Mouse (Mus musculus) heart, embryonic 12.5 days (tissue): ENCODE measurements around the gene Ppp1r15a. TPM values are rescaled to one million over a fixed set of nuclear protein-coding genes. Genes with fewer than 3 reads are reported as not detected.
A peak's percentile ranks its signal among the peaks of the same experiment; 100 is the strongest.

ENCODE experiments used
- ATAC-seq: fragments of 200-750 bp; cut with Nextera tagmentation; 2 replicates; pipeline ENCODE4 v1.8.0; 2017; ENCODE audit warnings: moderate TSS enrichment, moderate library complexity; ENCODE audit not compliant: insufficient number of reproducible peaks, low FRiP score
- H3K27ac ChIP-seq: fragments of 300-500 bp; sonication (generic); 2 replicates; pipeline ENCODE4 v1.5.1; 2016; ENCODE audit warnings: mild to moderate bottlenecking, moderate library complexity; ENCODE audit not compliant: poor library complexity, severe bottlenecking
- H3K27me3 ChIP-seq: fragments of 300-500 bp; sonication (generic); replicated peaks from 2 replicates; pipeline ENCODE4 v1.6.1; 2016; ENCODE audit warnings: mild to moderate bottlenecking, moderate library complexity
- H3K36me3 ChIP-seq: fragments of 300-500 bp; sonication (generic); 2 replicates; pipeline ENCODE4 v1.6.1; 2016; ENCODE audit warnings: mild to moderate bottlenecking, moderate library complexity
- H3K4me1 ChIP-seq: fragments of 300-500 bp; sonication (generic); replicated peaks from 2 replicates; pipeline ENCODE4 v1.6.1; 2016; ENCODE audit warnings: mild to moderate bottlenecking
- H3K4me2 ChIP-seq: fragments of 300-500 bp; sonication (generic); 2 replicates; pipeline ENCODE4 v1.6.1; 2016; ENCODE audit warnings: mild to moderate bottlenecking, moderate library complexity
- H3K4me3 ChIP-seq: fragments of 300-500 bp; sonication (generic); 2 replicates; pipeline ENCODE4 v1.5.1; 2016; ENCODE audit warnings: mild to moderate bottlenecking
- H3K9ac ChIP-seq: fragments of 300-500 bp; sonication (generic); 2 replicates; pipeline ENCODE4 v1.6.1; 2016; ENCODE audit warnings: mild to moderate bottlenecking, moderate library complexity
- H3K9me3 ChIP-seq: fragments of 300-500 bp; sonication (generic); replicated peaks from 2 replicates; pipeline ENCODE4 v1.6.1; 2016; ENCODE audit warnings: mild to moderate bottlenecking, moderate library complexity
- WGBS: fragments of 180-500 bp; shearing (Covaris S2); methylation state at CpG from one replicate; pipeline ENCODE4 v1.1.7; 2016; 5-methylcytosine and 5-hydroxymethylcytosine counted together
- polyA plus RNA-seq: library from polyadenylated mRNA; unstranded; fragments of >200 nt; fragmentation: Nextera tagmentation; extraction: Ambion mirVana; gene quantifications from 2 replicates; pipeline ENCODE4 v1.2.1, GENCODE M21; 2016

The Ppp1r15a gene
- polyA plus RNA-seq, 1 experiment from 2014 or later: 33.7 TPM

GRCm38 (mm10) chr7:45478774-45479173 is 47.3 kb downstream of the Ppp1r15a start:
- no peak overlapping the region for H3K9ac ChIP-seq
- no peak overlapping the region for H3K27ac ChIP-seq
- WGBS: 95% methylated on average over 7 of the region's 7 CpGs
- no peaks in the 10 kb centered on the region for H3K27me3 ChIP-seq
- H3K36me3 ChIP-seq: peaks cover 8% of the 10 kb centered on the region; the same call in 1 of the 2 replicates
- no peaks in the 10 kb centered on the region for H3K9me3 ChIP-seq
- ATAC-seq: no peak
- no peaks in the 10 kb centered on the region for H3K4me1 ChIP-seq
- H3K4me2 ChIP-seq: no peak overlapping the region
- no peak overlapping the region for H3K4me3 ChIP-seq

- H3K4me3 ChIP-seq: no peak overlapping the region
- no peaks in the 10 kb centered on the region for H3K27me3 ChIP-seq
- H3K4me2 ChIP-seq: no peak overlapping the region
- 12% methylated on average over 3 of the region's 3 CpGs for WGBS
- no peaks in the 10 kb centered on the region for H3K9me3 ChIP-seq
- H3K36me3 ChIP-seq: peaks cover 8% of the 10 kb centered on the region; the same call in 1 of the 2 replicates
- H3K9ac ChIP-seq: peak overlapping the region; percentile 4; the same call in 1 of the 2 replicates
- no peak overlapping the region for H3K27ac ChIP-seq
- no peak for ATAC-seq
- H3K4me1 ChIP-seq: no peaks in the 10 kb centered on the region
Measured at GRCm38 (mm10) chr7:45477003-45477402, 49.1 kb downstream of the Ppp1r15a start.

GRCm38 (mm10) chr7:45476453-45476852 is 49.6 kb downstream of the Ppp1r15a start:
- Histone ChIP-seq H3K4me1 (no peaks in the 10 kb centered on the region), H3K4me2 (no peak overlapping the region), H3K27ac (no peak overlapping the region), H3K4me3 (no peak overlapping the region), H3K9me3 (no peaks in the 10 kb centered on the region), H3K27me3 (no peaks in the 10 kb centered on the region), H3K9ac (no peak overlapping the region), H3K36me3 (peaks cover 8% of the 10 kb centered on the region; the same call in 1 of the 2 replicates)
- no peak for ATAC-seq
- 36% methylated on average over 1 of the region's 1 CpGs for WGBS

GRCm38 (mm10) chr7:45475291-45475969 is 50.6 kb downstream of the Ppp1r15a start:
- no peaks in the 10 kb centered on the region for H3K27me3 ChIP-seq
- peak overlapping the region; percentile 39; the same call in 1 of the 2 replicates for H3K9ac ChIP-seq
- peak overlapping the region; percentile 24; the same call in 1 of the 2 replicates for H3K4me3 ChIP-seq
- no peaks in the 10 kb centered on the region for H3K4me1 ChIP-seq
- peaks cover 8% of the 10 kb centered on the region; the same call in 1 of the 2 replicates for H3K36me3 ChIP-seq
- peak overlapping the region; percentile 51 for H3K4me2 ChIP-seq
- no peaks in the 10 kb centered on the region for H3K9me3 ChIP-seq
- ATAC-seq: peak; percentile 54; the same call in 1 of the 2 replicates
- 57% methylated on average over 16 of the region's 16 CpGs for WGBS
- H3K27ac ChIP-seq: no peak overlapping the region

Other genes with a start within 250 kb of the Ppp1r15a start
- not detected in 2 replicates for gene Slc6a21, start 248.8 kb downstream of the Ppp1r15a start, polyA plus RNA-seq
- gene Trpm4, start 192.5 kb downstream of the Ppp1r15a start, polyA plus RNA-seq: 15.2 and 15.4 TPM in 2 replicates
- 25.5 and 26.9 TPM in 2 replicates for gene Hrc, start 191.0 kb downstream of the Ppp1r15a start, polyA plus RNA-seq
- 2.6 and 3.3 TPM in 2 replicates for gene Ppfia3, start 159.2 kb downstream of the Ppp1r15a start, polyA plus RNA-seq
- gene Lin7b, start 155.7 kb downstream of the Ppp1r15a start, polyA plus RNA-seq: 0.82 and 1.1 TPM in 2 replicates
- 169 and 173 TPM in 2 replicates for gene Snrnp70, start 130.5 kb downstream of the Ppp1r15a start, polyA plus RNA-seq
- gene Kcna7, start 120.6 kb downstream of the Ppp1r15a start, polyA plus RNA-seq: 0.41 and 0.52 TPM in 2 replicates
- gene Ntf5, start 112.6 kb downstream of the Ppp1r15a start, polyA plus RNA-seq: 1.8 TPM in 2 replicates
- gene Lhb, start 105.4 kb downstream of the Ppp1r15a start, polyA plus RNA-seq: not detected in 2 replicates
- gene Gys1, start 91.4 kb downstream of the Ppp1r15a start, polyA plus RNA-seq: 115 and 121 TPM in 2 replicates
- 80.7 TPM in 2 replicates for gene Ruvbl2, start 88.2 kb downstream of the Ppp1r15a start, polyA plus RNA-seq
- 4,047 and 4,171 TPM in 2 replicates for gene Ftl1, start 66.4 kb downstream of the Ppp1r15a start, polyA plus RNA-seq
- gene Bax, start 59.4 kb downstream of the Ppp1r15a start, polyA plus RNA-seq: 139 and 151 TPM in 2 replicates
- 0.87 TPM in 2 replicates for gene Tulp2, start 44.4 kb downstream of the Ppp1r15a start, polyA plus RNA-seq
- not detected in 2 replicates for gene Gm45808, start 39.5 kb downstream of the Ppp1r15a start, polyA plus RNA-seq
- 4.2 and 4.3 TPM in 2 replicates for gene Dhdh, start 37.5 kb downstream of the Ppp1r15a start, polyA plus RNA-seq
- 176 and 185 TPM in 2 replicates for gene Nucb1, start 15.9 kb downstream of the Ppp1r15a start, polyA plus RNA-seq
- gene Plekha4, start 62 bp upstream of the Ppp1r15a start, polyA plus RNA-seq: 0.57 and 0.68 TPM in 2 replicates
- gene Hsd17b14, start 28.6 kb upstream of the Ppp1r15a start, polyA plus RNA-seq: 0.64 and 0.70 TPM in 2 replicates
- 64.7 and 66.6 TPM in 2 replicates for gene Bcat2, start 43.9 kb upstream of the Ppp1r15a start, polyA plus RNA-seq
- gene Fgf21, start 89.2 kb upstream of the Ppp1r15a start, polyA plus RNA-seq: not detected in 2 replicates
- not detected in 2 replicates for gene Fut1, start 91.0 kb upstream of the Ppp1r15a start, polyA plus RNA-seq
- 0.35 and 0.65 TPM in 2 replicates for gene Izumo1, start 95.5 kb upstream of the Ppp1r15a start, polyA plus RNA-seq
- gene Rasip1, start 101.2 kb upstream of the Ppp1r15a start, polyA plus RNA-seq: 36.1 and 38.1 TPM in 2 replicates
- gene Mamstr, start 113.7 kb upstream of the Ppp1r15a start, polyA plus RNA-seq: 3.3 and 5.4 TPM in 2 replicates
- 0.77 TPM in 2 replicates for gene Fut2, start 140.1 kb upstream of the Ppp1r15a start, polyA plus RNA-seq
- gene Ntn5, start 157.8 kb upstream of the Ppp1r15a start, polyA plus RNA-seq: not detected in 2 replicates
- 0.18 and 0.49 TPM in 2 replicates for gene Sec1, start 168.1 kb upstream of the Ppp1r15a start, polyA plus RNA-seq
- gene Car11, start 173.6 kb upstream of the Ppp1r15a start, polyA plus RNA-seq: 5.4 and 5.8 TPM in 2 replicates
- 4.1 and 5.3 TPM in 2 replicates for gene Dbp, start 178.8 kb upstream of the Ppp1r15a start, polyA plus RNA-seq
- 603 and 625 TPM in 2 replicates for gene Rpl18, start 189.2 kb upstream of the Ppp1r15a start, polyA plus RNA-seq
- 18.5 and 20.0 TPM in 2 replicates for gene Sphk2, start 191.7 kb upstream of the Ppp1r15a start, polyA plus RNA-seq
- 0.29 and 0.33 TPM in 2 replicates for gene Fam83e, start 194.9 kb upstream of the Ppp1r15a start, polyA plus RNA-seq
- not detected in 2 replicates for gene Spaca4, start 199.5 kb upstream of the Ppp1r15a start, polyA plus RNA-seq